ENCODE assay signal across 8 mouse cellular contexts in genomic region chr15:26308629-26309230, GRCm38 (mm10). TPM values are rescaled to one million over a fixed set of nuclear protein-coding genes. Genes with fewer than 3 reads are reported as not detected.
A peak's percentile ranks its signal among the peaks of the same experiment; 100 is the strongest.
DNase-seq lines count a peak whose midpoint lies in the region; ATAC-seq and TF ChIP-seq lines count a peak whose summit lies in the region.

March11 (plus strand) TSS chr15:26309048.

- no peak for TF ChIP-seq CTCF in gastrocnemius, adult 2 months (IDR thresholded peaks at IDR 0.05)
- peak; percentile 59 for TF ChIP-seq CTCF in midbrain, postnatal 0 days (IDR thresholded peaks at IDR 0.05)

- H3K4me3 ChIP-seq in gastrocnemius, adult 2 months, result peak within 1 kb of the TSS; percentile 53
- H3K4me3 ChIP-seq in embryonic facial prominence, embryonic 11.5 days (ENCODE audit: low read depth, low read length), result peak within 1 kb of the TSS; percentile 59
- H3K4me3 ChIP-seq in midbrain, postnatal 0 days (ENCODE audit: low read depth, low read length), result peak within 1 kb of the TSS; percentile 67

- no peaks in the 10 kb centered on the region for H3K4me1 ChIP-seq in embryonic facial prominence, embryonic 11.5 days (ENCODE audit: control insufficient read depth, insufficient read depth, low read length)
- H3K4me1 ChIP-seq in midbrain, postnatal 0 days (ENCODE audit: insufficient read depth, low read length), result no peaks in the 10 kb centered on the region

- intact Hi-C loops in gastrocnemius, adult 2 months (cut with DNase I), result no loop called here
- intact Hi-C loops in heart, postnatal 36 days (cut with DNase I), result no loop called here

- peak within 1 kb of the TSS; percentile 34 for H3K9ac ChIP-seq in embryonic facial prominence, embryonic 11.5 days (replicated peaks; ENCODE audit: low read length)
- peak within 1 kb of the TSS; percentile 79 for H3K9ac ChIP-seq in midbrain, postnatal 0 days (replicated peaks; ENCODE audit: low read length, poor library complexity, severe bottlenecking)

- H3K27ac ChIP-seq in gastrocnemius, adult 2 months, result no peak within 1 kb of the TSS
- H3K27ac ChIP-seq in embryonic facial prominence, embryonic 11.5 days (replicated peaks; ENCODE audit: low read depth, low read length), result 0 out of 2 replicates have a peak within 1 kb of the TSS, but pooled peaks have one; percentile 20
- peak within 1 kb of the TSS; percentile 89 for H3K27ac ChIP-seq in midbrain, postnatal 0 days (ENCODE audit: low read depth, low read length)

- H3K4me2 ChIP-seq in embryonic facial prominence, embryonic 11.5 days (ENCODE audit: low read depth, low read length), result peak within 1 kb of the TSS; percentile 96
- H3K4me2 ChIP-seq in midbrain, postnatal 0 days (ENCODE audit: low read depth, low read length, poor library complexity, severe bottlenecking), result peak within 1 kb of the TSS; percentile 60

- WGBS in embryonic facial prominence, embryonic 11.5 days, result under 1% methylated on average over 53 of the region's 56 CpGs
- whole genome bisulfite sequencing in midbrain, postnatal 0 days, result under 1% methylated on average over 49 of the region's 56 CpGs

- DNase-seq in gastrocnemius, adult 2 months, result peak; percentile 17
- no peak for DNase-seq in gastrocnemius, postnatal 25 days
- DNase-seq in adrenal gland, postnatal 10 days, result peak; percentile 51
- DNase-seq in embryonic facial prominence, embryonic 11.5 days (ENCODE audit: low spot score), result peak; percentile 71
- peak; percentile 5 to 10 for DNase-seq in heart, postnatal 36 days
- peak; percentile 64 to 77 for DNase-seq in left cerebral cortex, adult 8-10 months (ENCODE audit: low spot score in 2 of 2)
- DNase-seq in midbrain, postnatal 0 days (ENCODE audit: low spot score), result peak; percentile 90
- peak; percentile 4 for DNase-seq in yolk sac, embryonic 10.5 days (ENCODE audit: low spot score)

- peak; percentile 94 for ATAC-seq in embryonic facial prominence, embryonic 11.5 days (replicated peaks; ENCODE audit: insufficient number of reproducible peaks, low FRiP score, low TSS enrichment, low read depth)
- ATAC-seq in midbrain, postnatal 0 days (ENCODE audit: low FRiP score), result peak; percentile 96

- H3K27me3 ChIP-seq in embryonic facial prominence, embryonic 11.5 days (ENCODE audit: control insufficient read depth, insufficient read depth, low read length), result peaks cover 4% of the 10 kb centered on the region; the same call in 1 of the 2 replicates
- no peaks in the 10 kb centered on the region for H3K27me3 ChIP-seq in midbrain, postnatal 0 days (ENCODE audit: insufficient read depth, low read length)

- H3K36me3 ChIP-seq in embryonic facial prominence, embryonic 11.5 days (replicated peaks; ENCODE audit: control insufficient read depth, insufficient read depth, low read depth, low read length), result no peaks in the 10 kb centered on the region
- H3K36me3 ChIP-seq in midbrain, postnatal 0 days (ENCODE audit: insufficient read depth, low read length), result no peaks in the 10 kb centered on the region

- H3K9me3 ChIP-seq in embryonic facial prominence, embryonic 11.5 days (replicated peaks; ENCODE audit: control insufficient read depth, low read length), result no peaks in the 10 kb centered on the region
- no peaks in the 10 kb centered on the region for H3K9me3 ChIP-seq in midbrain, postnatal 0 days (ENCODE audit: low read length)

RNA-seq across cellular contexts. Expression of gene March11, which starts in this region (rescaled TPM):
- total RNA-seq in gastrocnemius, adult 2 months (2021), result not detected
- total RNA-seq in gastrocnemius, postnatal 25 days (2021), result not detected
- 1 to 10 TPM; 1.7 to 2.3 TPM for total RNA-seq in adrenal gland, postnatal 10 days (2021)
- polyA plus RNA-seq in embryonic facial prominence, embryonic 11.5 days (2014; fragmentation: Nextera tagmentation; extraction: Ambion mirVana), result 0.65 and 1.7 TPM in 2 replicates
- not detected for total RNA-seq in heart, postnatal 36 days (2021)
- 10 to 100 TPM in 2 of 4 experiments, 1 to 10 TPM in 2; 8.7 to 13.4 (median 10.3) TPM for total RNA-seq in left cerebral cortex, adult 8-10 months (2022)
- total RNA-seq in midbrain, postnatal 0 days (2014; rRNA removed), result 5.6 and 9.0 TPM in 2 replicates
- polyA plus RNA-seq in midbrain, postnatal 0 days (2015; fragmentation: Nextera tagmentation; extraction: Ambion mirVana), result 6.5 and 7.9 TPM in 2 replicates

Comparison
In these comparisons a context has a peak if more than half of its experiments do, and no peak if none do; other contexts are left out.
1. Peak in DNase-seq and H3K4me3 ChIP-seq in gastrocnemius, adult 2 months; RNA of the gene not detected or under 1 TPM.
2. Peak in DNase-seq in heart, postnatal 36 days; RNA of the gene not detected or under 1 TPM.